ENCODE assay signal across 8 mouse cellular contexts in the genomic region with DNA sequence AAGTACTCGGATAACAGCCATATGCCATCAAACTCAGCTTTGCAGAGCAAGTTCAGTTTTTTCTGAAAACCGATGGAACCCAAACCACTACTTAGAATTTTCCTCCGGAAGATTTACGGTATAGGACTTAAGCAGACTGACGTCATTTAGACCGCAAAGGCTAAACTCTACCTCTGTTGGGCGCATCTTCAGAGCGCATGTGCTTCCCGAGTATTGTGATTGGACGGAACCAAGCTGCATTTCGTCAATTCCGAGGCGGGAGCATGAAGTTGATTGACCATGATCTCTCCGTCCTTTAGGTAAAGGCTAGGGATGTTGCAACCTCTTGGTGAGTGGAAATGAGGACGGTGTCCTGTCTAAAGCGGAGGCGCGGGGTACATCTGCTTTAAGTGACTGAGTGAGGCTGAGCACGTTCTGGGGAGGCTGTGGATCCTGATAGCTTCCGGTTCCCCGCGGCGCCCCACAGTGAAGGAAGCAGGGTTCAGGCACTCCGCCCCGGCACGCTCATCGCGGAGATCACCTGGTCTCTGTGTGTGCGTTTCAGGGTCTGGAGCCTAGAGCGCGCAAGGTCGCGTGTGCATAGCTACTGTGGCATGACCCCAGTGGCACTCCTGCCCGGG. TPM values are rescaled to one million over a fixed set of nuclear protein-coding genes. Genes with fewer than 3 reads are reported as not detected.
DNase-seq lines count a peak whose midpoint lies in the region; ATAC-seq and TF ChIP-seq lines count a peak whose summit lies in the region.

A gene (plus strand): TSS at position 199 of the 620 bp plus-strand sequence.

- H3K4me3 ChIP-seq in gastrocnemius, adult 2 months, result peak within 1 kb of the TSS; percentile 80
- peak within 1 kb of the TSS; percentile 53 for H3K4me3 ChIP-seq in hindbrain, postnatal 0 days (ENCODE audit: low read length)
- H3K4me3 ChIP-seq in left cerebral cortex, adult 2 months, result peak within 1 kb of the TSS; percentile 62

- peaks cover 9% of the 10 kb centered on the region for H3K4me1 ChIP-seq in hindbrain, postnatal 0 days (ENCODE audit: insufficient read depth, low read length)

- TF ChIP-seq CTCF in gastrocnemius, adult 2 months (IDR thresholded peaks at IDR 0.05), result no peak
- 0 out of 2 replicates have a peak, but pooled peaks have one; percentile 16 for TF ChIP-seq CTCF in hindbrain, postnatal 0 days (IDR thresholded peaks at IDR 0.05; ENCODE audit: low read depth)
- TF ChIP-seq CTCF in left cerebral cortex, adult 2 months (IDR thresholded peaks at IDR 0.05), result no peak

- DNase-seq in ZHBTc4 (ENCODE audit: low read depth, low spot score), result peak; percentile 97
- DNase-seq in gastrocnemius, adult 2 months, result peak; percentile 85
- DNase-seq in hindbrain, postnatal 0 days (ENCODE audit: low spot score), result peak; percentile 95
- DNase-seq in left cerebral cortex, adult 2 months (ENCODE audit: extremely low spot score in 1 of 2, low spot score in 2 of 2), result peak; percentile 81 to 88
- peak; percentile 90 to 93 for DNase-seq in right cerebral cortex, adult 2 months (ENCODE audit: low spot score in 2 of 2)
- DNase-seq in urinary bladder, postnatal 14 days (ENCODE audit: low spot score), result peak; percentile 85

- under 1% methylated on average over 34 of the region's 34 CpGs for WGBS in hindbrain, postnatal 0 days

- no peaks in the 10 kb centered on the region for H3K27me3 ChIP-seq in hindbrain, postnatal 0 days (ENCODE audit: insufficient read depth, low read length)

- peak within 1 kb of the TSS; percentile 62 for H3K9ac ChIP-seq in hindbrain, postnatal 0 days (replicated peaks; ENCODE audit: low read length)

- H3K4me2 ChIP-seq in hindbrain, postnatal 0 days (ENCODE audit: low read depth, low read length), result peak within 1 kb of the TSS; percentile 84

- intact Hi-C loops in gastrocnemius, adult 2 months (cut with DNase I), result loop anchor here (2.0 kb wide), 1 partner anchor 48 kb away; a partner anchor contains a TSS
- intact Hi-C loops in left cerebral cortex, adult 2 months (cut with DNase I), result loop anchor here (1.0 kb wide), 2 partner anchors 49 to 53 kb away; a partner anchor contains a TSS

- ATAC-seq in common myeloid progenitor, adult 5-6 weeks (replicated peaks; ENCODE audit: low read depth, poor library complexity, severe bottlenecking), result peak; percentile 87
- peak; percentile 98 for ATAC-seq in hindbrain, postnatal 0 days
- peak; percentile 89 for ATAC-seq in megakaryocyte, adult 5-6 weeks (ENCODE audit: poor library complexity, severe bottlenecking)

- H3K27ac ChIP-seq in gastrocnemius, adult 2 months, result peak within 1 kb of the TSS; percentile 96
- H3K27ac ChIP-seq in hindbrain, postnatal 0 days, result peak within 1 kb of the TSS; percentile 89
- H3K27ac ChIP-seq in left cerebral cortex, adult 2 months, result peak within 1 kb of the TSS; percentile 96

- no peaks in the 10 kb centered on the region for H3K36me3 ChIP-seq in hindbrain, postnatal 0 days (ENCODE audit: insufficient read depth, low read length)

- H3K9me3 ChIP-seq in hindbrain, postnatal 0 days (ENCODE audit: low read length), result no peaks in the 10 kb centered on the region

RNA-seq across cellular contexts. Expression of the gene that starts here (rescaled TPM):
- total RNA-seq in common myeloid progenitor, adult 5-6 weeks (2017), result 10.7 and 14.1 TPM in 2 replicates
- 10 to 100 TPM; 20.8 to 23.0 TPM for total RNA-seq in gastrocnemius, adult 2 months (2021)
- total RNA-seq in hindbrain, postnatal 0 days (2014; rRNA removed), result 29.8 and 30.7 TPM in 2 replicates
- polyA plus RNA-seq in hindbrain, postnatal 0 days (2015; fragmentation: Nextera tagmentation; extraction: Ambion mirVana), result 38.2 and 38.5 TPM in 2 replicates
- 10 to 100 TPM; 27.3 to 28.4 TPM for total RNA-seq in left cerebral cortex, adult 2 months (2021)
- 11.1 and 16.8 TPM in 2 replicates for total RNA-seq in megakaryocyte, adult 5-6 weeks (2015)
- 12.9 and 15.6 TPM in 2 replicates for total RNA-seq in megakaryocyte, adult 5-6 weeks (2017)

Comparison
In these comparisons a context has a peak if more than half of its experiments do, and no peak if none do; other contexts are left out.
1. Peak in every context shown above with its lines: DNase-seq, ATAC-seq, H3K4me3 ChIP-seq and H3K27ac ChIP-seq.